Mouse (Mus musculus) olfactory bulb, adult 2 months (tissue): ENCODE results near the gene Padi3. TPM values are rescaled to one million over a fixed set of nuclear protein-coding genes. Genes with fewer than 3 reads are reported as not detected.

Source experiments
- H3K27ac ChIP-seq: fragments of 200-500 bp; 2 replicates; pipeline ENCODE4 v1.5.1; 2012; ENCODE audit warnings: low read depth, low read length; ENCODE audit not compliant: insufficient read depth
- H3K4me1 ChIP-seq: fragments of 200-500 bp; 2 replicates; pipeline ENCODE4 v1.6.1; 2012; ENCODE audit warnings: low read length; ENCODE audit not compliant: control insufficient read depth, insufficient read depth
- H3K4me3 ChIP-seq: fragments of 200-500 bp; 2 replicates; pipeline ENCODE4 v1.5.1; 2012; ENCODE audit warnings: mild to moderate bottlenecking, low read depth, low read length, moderate library complexity; ENCODE audit not compliant: insufficient read depth
- CTCF ChIP-seq: fragments of 200-500 bp; IDR thresholded peaks from 2 replicates; pipeline ENCODE4 v1.5.1; 2012; ENCODE audit warnings: low read depth, mild to moderate bottlenecking, low read length, moderate library complexity; ENCODE audit not compliant: insufficient read depth
- POLR2A ChIP-seq: fragments of 200-500 bp; IDR thresholded peaks from 2 replicates; pipeline ENCODE4 v1.6.1; 2012; ENCODE audit warnings: mild to moderate bottlenecking, low read depth, low read length, moderate library complexity; ENCODE audit not compliant: insufficient read depth
- WGBS: fragments of 180-500 bp; shearing (Covaris S2); methylation state at CpG from one replicate; pipeline ENCODE4 v1.1.7; 2018; 5-methylcytosine and 5-hydroxymethylcytosine counted together
- polyA plus RNA-seq: library from polyadenylated mRNA; stranded (reverse); fragments of >200 nt; gene quantifications from 2 replicates; pipeline ENCODE4 v1.2.4, GENCODE M21; 2012; ENCODE audit warnings: low replicate concordance; ENCODE audit not compliant: missing spikeins, insufficient read depth, insufficient read length

Gene Padi3
- polyA plus RNA-seq, 1 experiment: not detected

GRCm38 (mm10) chr4:140789983-140790382 is 20.5 kb downstream of the Padi3 start:
- Histone ChIP-seq H3K27ac (no peak overlapping the region), H3K4me1 (0 out of 2 replicates have a peak, but pooled peaks cover 2% of the 10 kb centered on the region), H3K4me3 (no peak overlapping the region)
- WGBS: 88% methylated on average over 4 of the region's 4 CpGs
- TF ChIP-seq CTCF (no peak), POLR2A (no peak)

GRCm38 (mm10) chr4:140788983-140789382 is 21.5 kb downstream of the Padi3 start:
- no peak overlapping the region for H3K4me3 ChIP-seq
- 47% methylated on average over 6 of the region's 6 CpGs for WGBS
- TF ChIP-seq CTCF: peak; percentile 33; the same call in 1 of the 2 replicates
- no peak for TF ChIP-seq POLR2A
- 0 out of 2 replicates have a peak, but pooled peaks cover 2% of the 10 kb centered on the region for H3K4me1 ChIP-seq
- no peak overlapping the region for H3K27ac ChIP-seq

GRCm38 (mm10) chr4:140788264-140788663 is 22.2 kb downstream of the Padi3 start:
- 94% methylated on average over 6 of the region's 6 CpGs for WGBS
- Histone ChIP-seq H3K4me3 (no peak overlapping the region), H3K27ac (no peak overlapping the region), H3K4me1 (0 out of 2 replicates have a peak, but pooled peaks cover 2% of the 10 kb centered on the region)
- TF ChIP-seq POLR2A: no peak
- TF ChIP-seq CTCF: no peak

- Histone ChIP-seq H3K4me1 (0 out of 2 replicates have a peak, but pooled peaks cover 2% of the 10 kb centered on the region), H3K4me3 (no peak overlapping the region), H3K27ac (no peak overlapping the region)
- 75% methylated on average over 4 of the region's 4 CpGs for WGBS
- TF ChIP-seq POLR2A (no peak), CTCF (no peak)
Measured at GRCm38 (mm10) chr4:140787414-140787813, 23.0 kb downstream of the Padi3 start.

GRCm38 (mm10) chr4:140785217-140785616 is 25.2 kb downstream of the Padi3 start:
- H3K4me1 ChIP-seq: 0 out of 2 replicates have a peak, but pooled peaks cover 2% of the 10 kb centered on the region
- no peak overlapping the region for H3K4me3 ChIP-seq
- 84% methylated on average over 5 of the region's 5 CpGs for WGBS
- TF ChIP-seq POLR2A: no peak
- no peak for TF ChIP-seq CTCF
- no peak overlapping the region for H3K27ac ChIP-seq

GRCm38 (mm10) chr4:140784292-140784945 is 26.0 kb downstream of the Padi3 start:
- no peak overlapping the region for H3K27ac ChIP-seq
- H3K4me3 ChIP-seq: no peak overlapping the region
- TF ChIP-seq POLR2A (no peak), CTCF (no peak)
- H3K4me1 ChIP-seq: 0 out of 2 replicates have a peak, but pooled peaks cover 2% of the 10 kb centered on the region
- 97% methylated on average over 9 of the region's 9 CpGs for WGBS

- no peak overlapping the region for H3K4me3 ChIP-seq
- no peaks in the 10 kb centered on the region for H3K4me1 ChIP-seq
- TF ChIP-seq CTCF (no peak), POLR2A (no peak)
- H3K27ac ChIP-seq: no peak overlapping the region
- 90% methylated on average over 9 of the region's 9 CpGs for WGBS
Measured at GRCm38 (mm10) chr4:140782821-140783220, 27.6 kb downstream of the Padi3 start.

- H3K4me3 ChIP-seq: no peak overlapping the region
- H3K27ac ChIP-seq: no peak overlapping the region
- peaks cover 7% of the 10 kb centered on the region for H3K4me1 ChIP-seq
- 90% methylated on average over 14 of the region's 14 CpGs for WGBS
- TF ChIP-seq POLR2A (no peak), CTCF (no peak)
Measured at GRCm38 (mm10) chr4:140780507-140780906, 29.9 kb downstream of the Padi3 start.

GRCm38 (mm10) chr4:140779803-140780397 is 30.5 kb downstream of the Padi3 start:
- WGBS: 48% methylated on average over 19 of the region's 19 CpGs
- peaks cover 7% of the 10 kb centered on the region for H3K4me1 ChIP-seq
- H3K4me3 ChIP-seq: no peak overlapping the region
- H3K27ac ChIP-seq: no peak overlapping the region
- no peak for TF ChIP-seq POLR2A
- TF ChIP-seq CTCF: no peak

- 81% methylated on average over 13 of the region's 13 CpGs for WGBS
- TF ChIP-seq CTCF (no peak), POLR2A (no peak)
Measured at GRCm38 (mm10) chr4:140776623-140777022, 33.8 kb downstream of the Padi3 start.

More at GRCm38 (mm10) chr4:140776623-140777022, 33.8 kb downstream of the Padi3 start:
- Histone ChIP-seq H3K27ac (no peak overlapping the region), H3K4me1 (peaks cover 7% of the 10 kb centered on the region), H3K4me3 (no peak overlapping the region)
